Mouse (Mus musculus) forebrain, embryonic 14.5 days (tissue): Measurements from ENCODE around the gene Fsd2. TPM values are rescaled to one million over a fixed set of nuclear protein-coding genes. Genes with fewer than 3 reads are reported as not detected.
A peak's percentile ranks its signal among the peaks of the same experiment; 100 is the strongest.

Source experiments
- ATAC-seq: fragments of 200-750 bp; cut with Nextera tagmentation; 2 replicates; pipeline ENCODE4 v1.8.0; 2017; ENCODE audit warnings: mild to moderate bottlenecking, moderate library complexity
- DNase-seq: peaks from one replicate; pipeline ENCODE4 v3.0.0-alpha.2; 2015; ENCODE audit warnings: low spot score
- H3K27ac ChIP-seq: fragments of 300-500 bp; sonication (generic); 2 replicates; pipeline ENCODE4 v1.5.1; 2014; ENCODE audit warnings: low read depth, mild to moderate bottlenecking, control low read depth, low read length, moderate library complexity
- H3K27me3 ChIP-seq: fragments of 300-500 bp; sonication (generic); replicated peaks from 2 replicates; pipeline ENCODE4 v1.6.1; 2014; ENCODE audit warnings: low read length, control low read depth, mixed read lengths; ENCODE audit not compliant: control insufficient read depth, insufficient read depth
- H3K36me3 ChIP-seq: fragments of 300-500 bp; sonication (generic); 2 replicates; pipeline ENCODE4 v1.6.1; 2014; ENCODE audit warnings: low read length, control low read depth; ENCODE audit not compliant: control insufficient read depth, insufficient read depth
- H3K4me1 ChIP-seq: fragments of 300-500 bp; sonication (generic); 2 replicates; pipeline ENCODE4 v1.6.1; 2014; ENCODE audit warnings: antibody characterized with exemption, low read length, control low read depth; ENCODE audit not compliant: control insufficient read depth, insufficient read depth
- H3K4me2 ChIP-seq: fragments of 300-500 bp; sonication (generic); 2 replicates; pipeline ENCODE4 v1.6.1; 2014; ENCODE audit warnings: mild to moderate bottlenecking, control low read depth, low read length
- H3K4me3 ChIP-seq: fragments of 300-500 bp; sonication (generic); 2 replicates; pipeline ENCODE4 v1.5.1; 2014; ENCODE audit warnings: low read depth, low read length, control low read depth
- H3K9ac ChIP-seq: fragments of 300-500 bp; sonication (generic); 2 replicates; pipeline ENCODE4 v1.6.1; 2014; ENCODE audit warnings: mild to moderate bottlenecking, low read length, control low read depth, moderate library complexity
- H3K9me3 ChIP-seq: fragments of 300-500 bp; sonication (generic); replicated peaks from 2 replicates; pipeline ENCODE4 v1.6.1; 2016; ENCODE audit warnings: low read length, control low read depth, mixed read lengths; ENCODE audit not compliant: control insufficient read depth
- WGBS: fragments of 180-500 bp; shearing (Covaris S2); extraction: QIAGEN DNeasy Blood & Tissue Kit; methylation state at CpG from one replicate; pipeline ENCODE4 v1.1.7; 2014; 5-methylcytosine and 5-hydroxymethylcytosine counted together
- polyA plus RNA-seq: library from polyadenylated mRNA; unstranded; fragments of >200 nt; fragmentation: Nextera tagmentation; extraction: Ambion mirVana; gene quantifications from 2 replicates; pipeline ENCODE4 v1.2.1, GENCODE M21; 2014

The Fsd2 gene
- 0.09 and 0.23 TPM in 2 replicates for polyA plus RNA-seq

- Histone ChIP-seq H3K36me3 (no peaks in the 10 kb centered on the region), H3K9me3 (no peaks in the 10 kb centered on the region), H3K9ac (no peak within 1 kb of the TSS), H3K27me3 (no peaks in the 10 kb centered on the region), H3K4me1 (no peaks in the 10 kb centered on the region; the same call in 1 of the 2 replicates), H3K4me3 (no peak within 1 kb of the TSS), H3K4me2 (no peak within 1 kb of the TSS), H3K27ac (peak within 1 kb of the TSS; percentile 67; the same call in 1 of the 2 replicates)
- ATAC-seq, result no peak
- 80% methylated on average over 9 of the region's 9 CpGs for WGBS
- no peak for DNase-seq
These were observed at the start of gene Fsd2 for GRCm38 (mm10) chr7:81566892-81567291. TSS of gene Fsd2 (minus strand) at chr7:81566944.

DNA sequence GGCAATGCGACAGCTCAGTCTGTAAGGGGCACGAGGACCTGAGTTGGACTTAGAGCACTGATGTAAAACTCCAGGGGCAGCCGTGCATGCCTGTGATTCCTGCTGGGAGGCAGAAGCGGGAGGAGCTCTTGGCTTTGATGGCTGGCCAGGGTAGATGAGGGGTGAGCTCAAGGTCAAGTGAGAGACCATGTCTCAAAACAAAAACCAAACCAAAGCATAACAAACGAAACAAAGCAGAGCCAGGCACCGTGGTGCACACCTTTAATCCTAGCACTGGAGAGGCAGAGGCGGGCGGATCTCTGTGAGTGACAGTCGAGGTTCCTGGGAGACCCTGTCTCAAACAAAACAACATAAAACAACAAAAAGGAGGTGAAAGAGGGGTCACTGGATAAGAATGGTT, 48.3 kb upstream of the Fsd2 start:
- no peaks in the 10 kb centered on the region for H3K4me1 ChIP-seq
- DNase-seq, result no peak
- H3K4me3 ChIP-seq, result no peak overlapping the region
- WGBS, result 82% methylated on average over 9 of the region's 9 CpGs
- H3K36me3 ChIP-seq, result 0 out of 2 replicates have a peak, but pooled peaks cover 3% of the 10 kb centered on the region
- ATAC-seq, result no peak
- H3K9ac ChIP-seq, result no peak overlapping the region
- H3K27ac ChIP-seq, result no peak overlapping the region
- H3K27me3 ChIP-seq, result no peaks in the 10 kb centered on the region
- H3K4me2 ChIP-seq, result no peak overlapping the region
- no peaks in the 10 kb centered on the region for H3K9me3 ChIP-seq

DNA sequence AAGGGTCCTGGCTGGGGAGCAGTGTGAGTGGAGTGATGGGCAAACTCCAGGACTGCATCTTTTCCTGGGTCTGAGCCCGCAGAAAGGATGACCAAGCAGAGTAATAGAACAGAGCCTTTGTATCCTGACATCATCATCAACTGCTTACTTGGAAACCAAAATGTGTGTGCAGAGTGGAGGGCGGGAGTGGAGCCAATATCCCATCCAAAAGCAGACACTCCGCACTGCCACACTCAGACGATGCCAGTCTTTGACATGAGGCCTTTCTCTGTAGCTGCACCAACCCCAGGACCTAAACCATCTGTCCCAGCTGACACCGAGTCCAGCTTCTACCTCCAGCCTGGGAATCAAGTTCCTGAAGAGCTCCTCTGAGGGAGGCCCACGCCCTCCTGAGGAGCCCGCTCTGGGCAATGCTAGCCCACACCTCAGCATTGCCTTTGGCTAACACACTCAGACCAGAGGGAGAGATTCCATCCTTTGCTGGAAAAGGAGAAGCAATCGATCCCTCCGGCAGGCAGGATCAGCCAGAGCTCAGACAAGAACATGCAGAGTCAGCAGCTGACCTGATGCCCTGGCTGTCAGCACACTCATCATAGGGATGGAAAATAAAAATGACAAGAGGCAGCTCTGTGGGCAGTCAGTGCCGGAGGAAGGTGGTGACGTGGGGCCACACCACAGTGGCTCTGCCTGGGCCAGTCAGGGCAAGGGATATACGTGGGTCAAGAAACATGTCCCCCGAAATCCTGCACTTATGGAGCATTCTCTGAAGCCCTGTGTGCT, 46.3 kb upstream of the Fsd2 start:
- WGBS, result 88% methylated on average over 13 of the region's 13 CpGs
- no peak for DNase-seq
- no peaks in the 10 kb centered on the region for H3K4me1 ChIP-seq
- no peak overlapping the region for H3K4me2 ChIP-seq
- ATAC-seq, result no peak
- 0 out of 2 replicates have a peak, but pooled peaks cover 3% of the 10 kb centered on the region for H3K36me3 ChIP-seq
- no peak overlapping the region for H3K4me3 ChIP-seq
- no peak overlapping the region for H3K9ac ChIP-seq
- no peak overlapping the region for H3K27ac ChIP-seq
- H3K27me3 ChIP-seq, result no peaks in the 10 kb centered on the region
- H3K9me3 ChIP-seq, result no peaks in the 10 kb centered on the region

GRCm38 (mm10) chr7:81610125-81610524, 43.4 kb upstream of the Fsd2 start:
- Histone ChIP-seq H3K27ac (no peak overlapping the region), H3K4me3 (no peak overlapping the region), H3K4me2 (no peak overlapping the region), H3K36me3 (0 out of 2 replicates have a peak, but pooled peaks cover 3% of the 10 kb centered on the region), H3K9me3 (no peaks in the 10 kb centered on the region), H3K9ac (no peak overlapping the region), H3K4me1 (no peaks in the 10 kb centered on the region), H3K27me3 (no peaks in the 10 kb centered on the region)
- DNase-seq (peak; percentile 23), ATAC-seq (no peak)
- 61% methylated on average over 18 of the region's 18 CpGs for WGBS

DNA sequence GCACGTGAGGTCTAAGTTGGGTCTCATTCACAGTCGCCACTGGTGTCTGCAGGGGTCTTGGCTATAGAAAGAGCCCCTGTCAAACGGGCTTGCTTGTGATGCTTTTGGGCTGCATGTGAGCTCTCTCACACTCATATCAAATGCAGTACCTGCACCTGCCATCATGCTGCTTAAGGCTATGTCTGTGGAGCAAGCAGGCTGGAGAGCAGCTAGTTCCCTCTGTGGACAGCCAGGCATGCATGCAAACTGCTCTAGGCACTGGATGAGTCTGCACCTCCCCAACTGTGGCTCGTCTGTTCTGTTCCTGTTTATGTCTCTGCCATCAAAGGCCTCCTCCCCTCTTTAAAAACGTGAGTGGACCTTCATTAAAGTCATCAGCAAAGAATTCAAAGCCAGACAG, 39.7 kb upstream of the Fsd2 start:
- no peaks in the 10 kb centered on the region for H3K4me1 ChIP-seq
- H3K4me2 ChIP-seq, result no peak overlapping the region
- ATAC-seq (no peak), DNase-seq (no peak)
- no peaks in the 10 kb centered on the region for H3K36me3 ChIP-seq
- no peak overlapping the region for H3K27ac ChIP-seq
- no peaks in the 10 kb centered on the region for H3K9me3 ChIP-seq
- H3K4me3 ChIP-seq, result no peak overlapping the region
- WGBS, result 67% methylated on average over 5 of the region's 5 CpGs
- no peaks in the 10 kb centered on the region for H3K27me3 ChIP-seq
- no peak overlapping the region for H3K9ac ChIP-seq

DNA sequence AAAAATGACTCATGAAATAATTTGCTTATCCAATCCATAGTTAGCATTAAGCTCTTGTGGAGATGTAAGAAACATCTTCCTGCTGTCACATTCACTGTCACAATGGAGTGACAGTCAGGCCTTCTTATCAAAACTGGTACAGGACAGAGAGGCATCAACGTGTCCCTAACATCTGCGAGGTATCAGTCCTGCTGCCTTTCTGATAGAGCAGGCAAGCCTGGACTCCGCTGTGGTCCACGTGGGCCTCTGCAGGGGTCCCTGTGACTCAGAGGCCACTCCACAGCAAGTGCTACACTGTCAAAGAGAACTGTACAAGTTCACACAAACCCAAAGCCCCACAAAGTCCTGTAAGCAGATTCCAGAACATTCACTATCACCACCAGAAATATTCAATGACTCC, 38.7 kb upstream of the Fsd2 start:
- Histone ChIP-seq H3K4me1 (no peaks in the 10 kb centered on the region), H3K9me3 (no peaks in the 10 kb centered on the region), H3K36me3 (no peaks in the 10 kb centered on the region), H3K27ac (no peak overlapping the region), H3K4me2 (no peak overlapping the region), H3K4me3 (no peak overlapping the region), H3K9ac (no peak overlapping the region), H3K27me3 (no peaks in the 10 kb centered on the region)
- 84% methylated on average over 4 of the region's 4 CpGs for WGBS
- no peak for DNase-seq
- no peak for ATAC-seq

DNA sequence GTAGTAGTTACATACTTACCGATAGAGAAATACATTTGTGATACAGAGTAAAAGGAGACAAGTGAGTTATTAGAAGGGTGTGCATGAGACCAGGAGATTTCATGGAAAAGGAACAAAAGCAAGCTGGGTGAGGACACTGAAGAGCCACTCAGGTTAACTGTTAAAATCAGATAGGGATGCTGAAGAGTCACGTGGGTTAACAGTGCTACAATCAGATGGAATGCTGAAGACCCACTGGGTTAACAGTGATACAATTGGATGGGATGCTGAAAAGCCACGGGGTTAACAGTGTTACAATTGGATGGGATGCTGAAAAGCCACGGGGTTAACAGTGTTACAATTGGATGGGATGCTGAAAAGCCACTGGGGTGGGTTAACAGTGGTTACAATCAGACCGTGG, 38.2 kb upstream of the Fsd2 start:
- H3K4me2 ChIP-seq, result no peak overlapping the region
- WGBS, result 80% methylated on average over 5 of the region's 5 CpGs
- no peaks in the 10 kb centered on the region for H3K27me3 ChIP-seq
- H3K36me3 ChIP-seq, result no peaks in the 10 kb centered on the region
- ATAC-seq, result no peak
- no peaks in the 10 kb centered on the region for H3K4me1 ChIP-seq
- H3K9ac ChIP-seq, result no peak overlapping the region
- no peak for DNase-seq
- no peaks in the 10 kb centered on the region for H3K9me3 ChIP-seq
- H3K4me3 ChIP-seq, result no peak overlapping the region
- H3K27ac ChIP-seq, result no peak overlapping the region

DNA sequence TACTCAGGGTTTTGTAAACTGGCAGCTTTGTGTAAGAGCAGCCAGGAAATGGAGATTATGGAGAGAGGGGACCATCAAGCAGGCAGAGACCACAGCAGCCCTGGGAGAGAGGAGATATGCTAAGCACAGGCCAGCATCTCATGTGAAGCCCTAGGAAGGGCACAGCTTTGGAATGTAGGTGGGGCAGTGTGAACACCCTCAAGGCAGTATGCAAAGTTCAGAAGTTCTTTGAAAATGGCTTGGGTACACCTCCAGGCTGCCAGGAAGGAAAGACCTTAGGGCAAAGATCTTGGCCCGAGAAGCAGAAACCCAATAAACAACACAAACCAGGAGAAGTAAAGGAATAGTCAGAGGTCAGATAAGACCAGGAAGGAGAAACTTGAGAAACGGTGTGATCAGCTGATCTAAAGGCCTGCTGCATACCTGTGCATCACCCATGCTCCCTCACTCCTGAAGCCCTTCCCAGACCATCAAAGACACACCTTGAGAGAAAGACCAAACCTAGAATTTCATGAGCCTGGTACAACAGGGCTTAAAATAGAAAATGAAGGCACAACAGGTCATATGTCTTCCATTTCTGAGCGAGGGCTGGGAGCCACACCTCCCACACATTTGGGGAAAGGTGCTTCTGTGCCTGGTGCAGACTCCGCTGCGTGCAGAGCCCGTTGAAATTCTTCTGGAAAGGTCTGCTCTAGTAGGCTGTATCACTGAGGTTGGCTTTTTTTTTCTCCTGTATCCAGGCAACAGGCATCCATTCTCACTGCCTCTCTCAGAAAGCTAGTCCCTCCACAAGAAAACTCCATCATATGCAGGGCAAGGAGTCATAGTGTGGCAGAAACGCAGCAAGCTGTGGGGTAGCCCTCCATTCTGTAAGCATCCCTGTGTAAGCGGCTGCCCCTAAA, 32.9 kb upstream of the Fsd2 start:
- Histone ChIP-seq H3K36me3 (peaks cover 37% of the 10 kb centered on the region), H3K27ac (no peak overlapping the region), H3K27me3 (no peaks in the 10 kb centered on the region), H3K4me3 (no peak overlapping the region), H3K9me3 (no peaks in the 10 kb centered on the region), H3K4me1 (no peaks in the 10 kb centered on the region), H3K9ac (no peak overlapping the region), H3K4me2 (no peak overlapping the region)
- DNase-seq (no peak), ATAC-seq (no peak)
- WGBS, result 79% methylated on average over 8 of the region's 8 CpGs

GRCm38 (mm10) chr7:81597660-81598059, 30.9 kb upstream of the Fsd2 start:
- Histone ChIP-seq H3K9ac (no peak overlapping the region), H3K36me3 (peaks cover 56% of the 10 kb centered on the region), H3K9me3 (no peaks in the 10 kb centered on the region), H3K27me3 (no peaks in the 10 kb centered on the region), H3K4me3 (no peak overlapping the region), H3K4me2 (no peak overlapping the region), H3K27ac (no peak overlapping the region), H3K4me1 (no peaks in the 10 kb centered on the region)
- DNase-seq, result peak; percentile 19
- no peak for ATAC-seq
- 96% methylated on average over 1 of the region's 1 CpGs for WGBS
